Mouse (Mus musculus) ES-E14 (cell line): ENCODE data around the gene Mast2.

Experiments
- CHD2 ChIP-seq: IDR thresholded peaks from 2 replicates; pipeline ENCODE4 v1.6.1; 2014; ENCODE audit warnings: mild to moderate bottlenecking, low read depth, low read length, inconsistent platforms
- HCFC1 ChIP-seq: IDR thresholded peaks from 2 replicates; pipeline ENCODE4 v1.6.1; 2012; ENCODE audit warnings: low read length, inconsistent platforms, borderline replicate concordance; ENCODE audit not compliant: insufficient read depth
- MAFK ChIP-seq: IDR thresholded peaks from 2 replicates; pipeline ENCODE4 v1.6.1; 2014; ENCODE audit warnings: mild to moderate bottlenecking, low read depth, low read length, inconsistent platforms; ENCODE audit not compliant: insufficient read depth
- ZC3H11A ChIP-seq: IDR thresholded peaks from 2 replicates; pipeline ENCODE4 v1.6.1; 2012; ENCODE audit warnings: low read depth, mild to moderate bottlenecking, inconsistent platforms, low read length, borderline replicate concordance
- ZNF384 ChIP-seq: IDR thresholded peaks from 2 replicates; pipeline ENCODE4 v1.6.1; 2012; ENCODE audit warnings: low read depth, low read length, inconsistent platforms

DNA sequence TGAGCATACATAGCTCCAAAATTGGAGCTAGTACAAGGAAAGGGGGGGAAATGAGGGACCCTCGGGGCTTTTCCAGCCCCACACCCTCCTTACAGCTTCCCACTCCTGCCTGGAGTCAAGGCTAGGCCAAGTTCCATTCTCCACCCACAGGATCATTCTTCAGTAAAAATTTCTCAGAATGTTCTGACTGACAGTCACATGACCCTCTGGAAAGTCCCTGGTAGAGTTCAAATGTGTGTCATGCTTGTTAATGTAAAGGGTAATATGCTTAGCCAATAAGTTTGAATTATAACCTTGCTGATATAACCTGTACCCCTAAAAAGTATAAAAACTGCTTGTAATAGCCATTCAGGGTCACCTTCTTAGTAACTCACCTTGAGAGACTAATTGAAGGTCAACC lies 41.8 kb downstream of the Mast2 start:
- TF ChIP-seq ZC3H11A (no peak), CHD2 (no peak), HCFC1 (no peak), MAFK (no peak), ZNF384 (no peak)
